Mouse (Mus musculus) thymus, adult 2 months (tissue): ENCODE data around the gene Pla2g4d.

Experiments
- CTCF ChIP-seq: fragments of 200-500 bp; IDR thresholded peaks from 2 replicates; pipeline ENCODE4 v1.5.1; 2012; ENCODE audit warnings: mild to moderate bottlenecking, control low read depth, low read length, moderate library complexity, borderline replicate concordance; ENCODE audit not compliant: control insufficient read depth, poor library complexity, insufficient read depth; ENCODE audit errors: extremely low read depth
- POLR2A ChIP-seq: fragments of 200-500 bp; IDR thresholded peaks from 2 replicates; pipeline ENCODE4 v1.6.1; 2012; ENCODE audit warnings: mild to moderate bottlenecking, low read length, control low read depth, moderate library complexity; ENCODE audit not compliant: control insufficient read depth, poor library complexity, insufficient read depth; ENCODE audit errors: extremely low read depth

DNA sequence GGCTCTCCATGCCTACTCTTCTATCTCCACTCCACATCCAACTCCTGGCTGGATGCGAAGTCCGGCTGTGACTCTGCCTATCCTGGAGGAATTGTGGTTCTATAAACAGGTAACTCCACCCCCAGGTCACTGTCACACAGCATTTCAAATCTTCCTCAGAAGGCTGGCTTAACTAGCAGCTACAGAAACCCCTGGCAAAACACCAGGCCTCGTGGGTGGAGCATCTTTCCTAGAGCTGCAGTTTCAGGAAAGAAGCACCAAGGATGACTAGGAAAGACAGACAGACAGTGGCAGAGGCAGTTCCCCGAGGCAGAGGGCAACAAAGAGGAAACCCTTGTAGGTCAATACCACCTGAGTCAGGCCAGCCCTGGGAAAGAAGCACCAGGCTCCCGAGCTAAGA is at the start of gene Pla2g4d:
- TF ChIP-seq CTCF (no peak), POLR2A (no peak)
